Mouse (Mus musculus) bone marrow, adult 2 months (tissue): Measurements from ENCODE around the gene Tcf23.

Experiments
- CTCF ChIP-seq: fragments of 200-500 bp; IDR thresholded peaks from 2 replicates; pipeline ENCODE4 v1.5.1; 2011; ENCODE audit warnings: low read length, control low read depth; ENCODE audit not compliant: control insufficient read depth, insufficient read depth
- POLR2A ChIP-seq: fragments of 200-500 bp; IDR thresholded peaks from 2 replicates; pipeline ENCODE4 v1.6.1; 2011; ENCODE audit warnings: low read depth, mild to moderate bottlenecking, control low read depth, low read length, borderline replicate concordance; ENCODE audit not compliant: control insufficient read depth

- no peak for TF ChIP-seq CTCF
- TF ChIP-seq POLR2A = no peak
Measured at GRCm38 (mm10) chr5:31000122-31000521, 31.7 kb downstream of the Tcf23 start.
